Mouse (Mus musculus) embryonic facial prominence, embryonic 10.5 days (tissue): Measurements from ENCODE around the gene Lrrc4c. TPM values are rescaled to one million over a fixed set of nuclear protein-coding genes. Genes with fewer than 3 reads are reported as not detected.

ENCODE experiments used
- DNase-seq: peaks from one replicate; pipeline ENCODE4 v3.0.0-alpha.2; 2017; ENCODE audit warnings: low spot score
- H3K27ac ChIP-seq: fragments of 300-500 bp; sonication (generic); replicated peaks from 2 replicates; pipeline ENCODE4 v1.5.1; 2016; ENCODE audit warnings: mild to moderate bottlenecking
- H3K27me3 ChIP-seq: fragments of 300-500 bp; sonication (generic); replicated peaks from 2 replicates; pipeline ENCODE4 v1.6.1; 2016; ENCODE audit warnings: low read depth, mild to moderate bottlenecking; ENCODE audit not compliant: poor library complexity, severe bottlenecking
- H3K36me3 ChIP-seq: fragments of 300-500 bp; sonication (generic); replicated peaks from 2 replicates; pipeline ENCODE4 v1.6.1; 2016; ENCODE audit warnings: mild to moderate bottlenecking, moderate library complexity
- H3K4me1 ChIP-seq: fragments of 300-500 bp; sonication (generic); 2 replicates; pipeline ENCODE4 v1.6.1; 2016
- H3K4me3 ChIP-seq: fragments of 300-500 bp; sonication (generic); 2 replicates; pipeline ENCODE4 v1.5.1; 2016; ENCODE audit warnings: mild to moderate bottlenecking, moderate library complexity
- H3K9me3 ChIP-seq: fragments of 300-500 bp; sonication (generic); 2 replicates; pipeline ENCODE4 v1.6.1; 2016; ENCODE audit warnings: mild to moderate bottlenecking
- WGBS: fragments of 180-500 bp; shearing (Covaris S2); methylation state at CpG from one replicate; pipeline ENCODE4 v1.1.7; 2016; 5-methylcytosine and 5-hydroxymethylcytosine counted together
- polyA plus RNA-seq: library from polyadenylated mRNA; unstranded; fragments of >200 nt; fragmentation: Nextera tagmentation; extraction: Ambion mirVana; gene quantifications from 2 replicates; pipeline ENCODE4 v1.2.1, GENCODE M21; 2016

Gene Lrrc4c
- polyA plus RNA-seq, 1 experiment from 2014 or later, result 0.69 TPM

GRCm38 (mm10) chr2:97543691-97544672, 1226.0 kb downstream of the Lrrc4c start:
- Histone ChIP-seq H3K9me3 (no peaks in the 10 kb centered on the region), H3K27ac (no peak overlapping the region), H3K4me1 (no peaks in the 10 kb centered on the region), H3K4me3 (no peak overlapping the region), H3K27me3 (no peaks in the 10 kb centered on the region), H3K36me3 (no peaks in the 10 kb centered on the region)
- DNase-seq, result no peak
- 63% methylated on average over 10 of the region's 10 CpGs for WGBS

- no peak for DNase-seq
- no peaks in the 10 kb centered on the region for H3K4me1 ChIP-seq
- H3K9me3 ChIP-seq, result no peaks in the 10 kb centered on the region
- no peak overlapping the region for H3K27ac ChIP-seq
- H3K4me3 ChIP-seq, result no peak overlapping the region
- H3K36me3 ChIP-seq, result no peaks in the 10 kb centered on the region
- H3K27me3 ChIP-seq, result no peaks in the 10 kb centered on the region
Measured at GRCm38 (mm10) chr2:97544673-97545071, 1226.7 kb downstream of the Lrrc4c start.

- Histone ChIP-seq H3K4me3 (no peak overlapping the region), H3K9me3 (no peaks in the 10 kb centered on the region), H3K27ac (no peak overlapping the region), H3K27me3 (no peaks in the 10 kb centered on the region), H3K4me1 (no peaks in the 10 kb centered on the region), H3K36me3 (no peaks in the 10 kb centered on the region)
- no peak for DNase-seq
- 77% methylated on average over 1 of the region's 1 CpGs for WGBS
Measured at GRCm38 (mm10) chr2:97545946-97546345, 1228.0 kb downstream of the Lrrc4c start.

GRCm38 (mm10) chr2:97564509-97564908, 1246.5 kb downstream of the Lrrc4c start:
- Histone ChIP-seq H3K27me3 (no peaks in the 10 kb centered on the region), H3K27ac (no peak overlapping the region), H3K9me3 (no peaks in the 10 kb centered on the region), H3K4me3 (no peak overlapping the region), H3K36me3 (no peaks in the 10 kb centered on the region), H3K4me1 (no peaks in the 10 kb centered on the region)
- no peak for DNase-seq
- WGBS, result 54% methylated on average over 2 of the region's 2 CpGs

- H3K4me1 ChIP-seq, result no peaks in the 10 kb centered on the region
- DNase-seq, result no peak
- WGBS, result 93% methylated on average over 2 of the region's 2 CpGs
- H3K27me3 ChIP-seq, result no peaks in the 10 kb centered on the region
- H3K9me3 ChIP-seq, result no peaks in the 10 kb centered on the region
- no peak overlapping the region for H3K27ac ChIP-seq
- H3K4me3 ChIP-seq, result no peak overlapping the region
- H3K36me3 ChIP-seq, result no peaks in the 10 kb centered on the region
Measured at GRCm38 (mm10) chr2:97568954-97569353, 1251.0 kb downstream of the Lrrc4c start.

- no peaks in the 10 kb centered on the region for H3K36me3 ChIP-seq
- H3K4me1 ChIP-seq, result no peaks in the 10 kb centered on the region
Measured at GRCm38 (mm10) chr2:97574921-97575320, 1257.0 kb downstream of the Lrrc4c start.

GRCm38 (mm10) chr2:97581132-97581531, 1263.2 kb downstream of the Lrrc4c start:
- no peak overlapping the region for H3K27ac ChIP-seq
- 81% methylated on average over 2 of the region's 2 CpGs for WGBS
- DNase-seq, result no peak
- no peaks in the 10 kb centered on the region for H3K9me3 ChIP-seq
- no peak overlapping the region for H3K4me3 ChIP-seq
- H3K4me1 ChIP-seq, result no peaks in the 10 kb centered on the region
- H3K36me3 ChIP-seq, result no peaks in the 10 kb centered on the region
- H3K27me3 ChIP-seq, result no peaks in the 10 kb centered on the region

More at GRCm38 (mm10) chr2:97574921-97575320, 1257.0 kb downstream of the Lrrc4c start:
- H3K27me3 ChIP-seq, result no peaks in the 10 kb centered on the region
- H3K9me3 ChIP-seq, result no peaks in the 10 kb centered on the region
- no peak overlapping the region for H3K27ac ChIP-seq
- DNase-seq, result no peak
- H3K4me3 ChIP-seq, result no peak overlapping the region

- Histone ChIP-seq H3K36me3 (no peaks in the 10 kb centered on the region), H3K27ac (no peak overlapping the region), H3K4me3 (no peak overlapping the region), H3K27me3 (no peaks in the 10 kb centered on the region), H3K4me1 (no peaks in the 10 kb centered on the region), H3K9me3 (no peaks in the 10 kb centered on the region)
- 91% methylated on average over 3 of the region's 3 CpGs for WGBS
- DNase-seq, result no peak
Measured at GRCm38 (mm10) chr2:97586322-97586721, 1268.4 kb downstream of the Lrrc4c start.

GRCm38 (mm10) chr2:97590563-97590962, 1272.6 kb downstream of the Lrrc4c start:
- no peaks in the 10 kb centered on the region for H3K4me1 ChIP-seq
- 92% methylated on average over 3 of the region's 3 CpGs for WGBS

GRCm38 (mm10) chr2:97604182-97604581, 1286.2 kb downstream of the Lrrc4c start:
- H3K36me3 ChIP-seq, result no peaks in the 10 kb centered on the region
- H3K27me3 ChIP-seq, result no peaks in the 10 kb centered on the region
- no peak for DNase-seq
- H3K9me3 ChIP-seq, result no peaks in the 10 kb centered on the region
- H3K4me3 ChIP-seq, result no peak overlapping the region
- H3K27ac ChIP-seq, result no peak overlapping the region
- 70% methylated on average over 3 of the region's 3 CpGs for WGBS
- no peaks in the 10 kb centered on the region for H3K4me1 ChIP-seq

More at GRCm38 (mm10) chr2:97590563-97590962, 1272.6 kb downstream of the Lrrc4c start:
- no peaks in the 10 kb centered on the region for H3K27me3 ChIP-seq
- H3K27ac ChIP-seq, result no peak overlapping the region
- no peaks in the 10 kb centered on the region for H3K36me3 ChIP-seq
- DNase-seq, result no peak
- H3K9me3 ChIP-seq, result no peaks in the 10 kb centered on the region
- H3K4me3 ChIP-seq, result no peak overlapping the region

- Histone ChIP-seq H3K27me3 (no peaks in the 10 kb centered on the region), H3K4me1 (no peaks in the 10 kb centered on the region), H3K27ac (no peak overlapping the region), H3K4me3 (no peak overlapping the region), H3K36me3 (no peaks in the 10 kb centered on the region), H3K9me3 (no peaks in the 10 kb centered on the region)
- 61% methylated on average over 3 of the region's 3 CpGs for WGBS
- no peak for DNase-seq
Measured at GRCm38 (mm10) chr2:97604688-97605215, 1286.8 kb downstream of the Lrrc4c start.

- no peak overlapping the region for H3K4me3 ChIP-seq
- no peaks in the 10 kb centered on the region for H3K27me3 ChIP-seq
- H3K27ac ChIP-seq, result no peak overlapping the region
- H3K36me3 ChIP-seq, result no peaks in the 10 kb centered on the region
- no peaks in the 10 kb centered on the region for H3K9me3 ChIP-seq
- DNase-seq, result no peak
- no peaks in the 10 kb centered on the region for H3K4me1 ChIP-seq
Measured at GRCm38 (mm10) chr2:97609436-97609835, 1291.5 kb downstream of the Lrrc4c start.

- H3K27ac ChIP-seq, result no peak overlapping the region
- H3K4me1 ChIP-seq, result no peaks in the 10 kb centered on the region
- H3K36me3 ChIP-seq, result no peaks in the 10 kb centered on the region
- H3K27me3 ChIP-seq, result no peaks in the 10 kb centered on the region
- H3K4me3 ChIP-seq, result no peak overlapping the region
- no peaks in the 10 kb centered on the region for H3K9me3 ChIP-seq
- 89% methylated on average over 2 of the region's 2 CpGs for WGBS
- no peak for DNase-seq
Measured at GRCm38 (mm10) chr2:97610566-97610965, 1292.6 kb downstream of the Lrrc4c start.
